Mouse (Mus musculus) adrenal gland, adult (tissue): ENCODE data around the gene Dennd4a.
"Not testable (repeated sequence)": the region's sequence is repeated elsewhere in the genome, so short reads cannot be mapped to it uniquely, and the experiment has no call there.

Experiments
- DNase-seq, 2 experiments: peaks; one replicate each; pipeline ENCODE4 v3.0.0; 2022 to 2023; ENCODE audit warnings: low spot score in 1 of 2; ENCODE audit not compliant: inconsistent age in 2 of 2

Gene Dennd4a

DNA sequence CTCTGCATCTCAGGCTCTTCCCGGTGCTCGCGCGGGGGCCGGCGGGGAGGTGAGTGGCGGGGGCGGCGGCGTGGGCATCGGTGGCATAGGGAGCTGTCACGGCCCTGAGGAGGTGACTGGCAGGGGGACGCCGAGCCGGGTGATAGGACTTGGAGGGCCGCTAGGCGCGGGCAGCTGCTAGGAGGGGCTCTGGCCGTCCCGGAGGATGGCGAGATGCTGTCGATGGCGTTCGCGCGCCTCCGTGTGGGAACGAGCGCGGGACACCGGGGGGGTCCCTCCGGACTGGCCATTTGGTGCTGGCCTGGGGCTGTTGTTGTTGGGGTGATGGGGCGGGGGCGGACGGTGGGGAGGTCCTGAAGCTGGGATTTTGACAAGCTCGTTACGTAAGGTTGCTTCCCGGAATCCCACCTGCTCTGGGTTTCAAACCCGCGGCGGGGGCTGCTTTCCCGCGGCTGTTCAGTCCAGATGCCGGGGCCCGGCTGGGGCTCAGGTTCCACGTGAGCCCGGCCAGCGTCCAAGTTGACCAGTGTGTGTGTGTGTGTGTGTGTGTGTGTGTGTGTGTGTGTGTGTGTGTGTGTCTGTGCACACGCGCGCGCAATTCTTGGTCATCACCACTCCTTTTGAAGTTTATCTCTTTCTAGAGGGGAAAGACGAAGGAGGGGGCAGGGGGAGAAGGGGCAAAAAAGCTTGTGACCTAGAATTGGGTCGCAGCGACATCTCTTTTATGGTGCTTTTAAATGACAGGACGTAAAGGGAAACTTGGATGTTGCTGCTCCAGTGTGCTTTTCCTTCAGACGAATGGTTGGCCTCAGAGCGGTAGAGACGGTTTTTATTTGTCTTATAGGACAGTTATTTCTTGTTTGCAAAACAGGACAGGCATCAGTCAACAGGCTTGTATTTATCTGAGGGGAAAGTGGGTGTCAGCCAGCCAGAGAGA is 666 bp downstream of the Dennd4a start:
- DNase-seq, result peak; percentile 69 to 88

DNA sequence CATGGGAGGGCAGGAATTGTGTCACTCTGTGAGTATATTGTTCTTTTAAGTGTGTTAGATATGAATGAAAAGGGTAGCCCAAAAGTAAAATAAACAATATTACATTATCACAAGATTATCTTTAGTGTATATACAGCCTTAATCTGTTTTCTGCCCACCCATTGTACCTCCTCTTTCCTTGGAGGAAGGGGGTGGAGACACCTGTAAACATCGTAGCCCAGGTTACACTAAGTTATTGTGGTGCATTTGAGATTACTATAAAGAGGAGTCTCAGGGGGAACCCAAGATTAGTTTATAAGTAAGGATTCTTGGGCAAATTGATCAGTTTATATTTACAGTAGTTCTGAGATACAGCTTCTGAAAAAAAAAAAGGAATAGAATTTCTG is 1.3 kb downstream of the Dennd4a start:
- DNase-seq, result no peak

DNA sequence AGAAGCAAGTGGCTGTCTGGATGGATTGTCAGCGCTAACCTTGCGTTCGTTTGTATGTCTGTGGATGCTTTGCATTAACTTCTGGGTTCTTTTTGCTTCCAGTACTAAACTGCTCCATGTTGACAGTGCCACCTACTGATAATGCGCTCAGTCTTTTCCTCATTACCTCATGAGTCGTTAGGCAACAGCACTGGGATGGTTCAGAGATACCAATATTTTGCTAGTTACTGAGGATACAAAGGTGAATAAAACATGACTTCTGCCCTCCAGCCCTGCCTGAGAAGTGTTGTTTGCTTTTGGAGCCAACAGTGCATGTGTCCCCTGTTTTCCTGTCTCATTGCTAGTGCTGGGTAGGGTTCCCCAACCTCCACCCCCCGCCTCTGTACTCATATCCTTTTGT is 3.1 kb downstream of the Dennd4a start:
- DNase-seq, result no peak

DNA sequence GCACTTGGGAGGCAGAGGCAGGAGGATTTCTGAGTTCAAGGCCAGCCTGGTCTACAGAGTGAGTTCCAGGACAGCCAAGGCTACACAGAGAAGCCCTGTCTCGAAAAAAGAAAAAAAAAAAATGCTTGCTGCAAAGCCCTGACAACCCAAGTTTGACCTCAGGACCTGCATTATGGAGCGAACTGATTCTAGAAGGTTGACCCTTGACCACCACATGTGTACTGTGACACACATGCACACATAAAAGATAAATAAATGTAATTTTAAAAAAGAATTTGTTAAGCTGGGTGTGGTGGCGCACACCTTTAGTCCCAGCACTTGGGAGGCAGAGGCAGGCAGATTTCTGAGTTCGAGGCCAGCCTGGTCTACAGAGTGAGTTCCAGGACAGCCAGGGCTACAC is 8.5 kb downstream of the Dennd4a start:
- DNase-seq, result not testable (repeated sequence)

DNA sequence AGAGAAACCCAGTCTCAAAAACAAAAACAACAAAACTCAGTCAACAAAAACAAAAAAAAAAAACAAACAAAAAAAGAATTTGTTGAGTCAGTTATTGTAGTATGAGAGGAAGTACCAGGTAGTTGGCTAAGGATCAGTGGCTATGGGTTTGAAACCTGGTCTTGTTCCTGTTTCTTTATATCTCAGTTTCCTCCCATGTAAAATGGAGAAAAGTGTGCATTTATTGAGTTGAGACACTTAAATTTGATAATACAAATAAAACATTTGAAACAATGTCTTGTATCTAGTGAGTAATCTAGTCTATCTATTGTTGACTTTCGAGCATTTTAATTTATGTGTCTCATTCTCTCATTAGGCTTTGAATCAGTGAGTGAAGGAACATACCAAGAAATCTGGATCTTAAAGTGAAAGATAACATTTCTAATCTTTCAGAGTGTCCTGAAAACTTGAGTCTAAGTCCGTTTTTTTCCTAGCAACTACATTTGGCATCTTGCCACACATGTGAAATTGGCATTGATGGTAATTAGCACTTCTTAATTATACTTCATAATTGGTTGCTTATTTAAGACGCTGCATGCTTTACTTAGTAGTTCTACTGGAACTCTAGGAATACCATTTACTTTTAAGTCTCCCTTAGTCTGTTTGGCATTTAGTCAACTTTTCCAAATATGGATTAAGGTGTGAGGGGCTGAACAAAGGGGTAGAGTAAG is 9.1 kb downstream of the Dennd4a start:
- no peak for DNase-seq

DNA sequence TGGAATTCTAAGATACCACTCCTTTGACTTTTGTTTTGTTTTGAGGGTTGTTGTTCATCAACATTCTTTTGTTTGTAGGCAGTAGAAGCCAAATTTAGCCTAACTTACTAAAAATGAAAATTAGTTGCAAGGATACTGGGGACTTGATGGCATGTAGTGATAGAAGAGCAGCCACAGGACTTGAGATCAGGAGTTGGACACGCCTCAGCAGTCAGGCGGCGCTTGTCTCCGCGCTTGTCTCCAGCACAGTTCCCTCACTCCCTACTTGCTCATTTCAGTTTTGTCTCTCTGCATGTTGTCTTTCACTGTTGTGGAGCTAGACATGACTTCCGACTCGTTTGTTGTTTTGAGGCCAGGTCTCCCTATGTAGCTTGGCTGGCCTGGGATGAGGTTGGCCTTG is 11.1 kb downstream of the Dennd4a start:
- no peak for DNase-seq

DNA sequence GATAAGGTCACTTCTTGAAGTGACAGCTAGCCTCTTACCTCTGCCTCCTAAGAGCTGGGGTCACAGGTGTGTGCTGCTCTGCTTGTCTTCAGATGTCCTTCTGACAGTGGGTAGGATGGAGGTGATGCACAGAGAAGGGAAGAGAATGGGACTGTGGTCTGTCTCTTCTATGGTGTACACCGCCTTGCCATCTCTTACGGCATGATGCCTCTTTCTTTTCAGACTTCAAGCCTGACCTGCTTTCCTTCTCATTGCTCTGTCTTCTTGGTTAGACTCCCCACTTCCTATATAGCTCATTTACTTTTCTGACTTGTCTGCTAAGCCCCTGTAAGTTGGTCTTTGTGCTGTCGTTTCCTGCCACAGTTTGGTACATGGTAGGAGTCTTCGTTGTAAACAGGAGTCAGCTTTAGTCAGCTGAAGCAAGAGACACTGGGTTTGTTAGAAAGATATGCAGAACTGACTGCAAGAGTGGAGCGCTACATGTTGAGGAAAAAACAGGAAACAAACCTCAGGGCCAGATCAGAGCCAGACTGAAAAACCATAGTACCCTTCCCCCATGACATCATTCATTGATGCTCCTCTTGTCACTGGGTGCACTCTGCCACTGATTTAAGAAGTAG is 13.4 kb downstream of the Dennd4a start:
- DNase-seq, result peak in 1 of 2 experiments; percentile 16

DNA sequence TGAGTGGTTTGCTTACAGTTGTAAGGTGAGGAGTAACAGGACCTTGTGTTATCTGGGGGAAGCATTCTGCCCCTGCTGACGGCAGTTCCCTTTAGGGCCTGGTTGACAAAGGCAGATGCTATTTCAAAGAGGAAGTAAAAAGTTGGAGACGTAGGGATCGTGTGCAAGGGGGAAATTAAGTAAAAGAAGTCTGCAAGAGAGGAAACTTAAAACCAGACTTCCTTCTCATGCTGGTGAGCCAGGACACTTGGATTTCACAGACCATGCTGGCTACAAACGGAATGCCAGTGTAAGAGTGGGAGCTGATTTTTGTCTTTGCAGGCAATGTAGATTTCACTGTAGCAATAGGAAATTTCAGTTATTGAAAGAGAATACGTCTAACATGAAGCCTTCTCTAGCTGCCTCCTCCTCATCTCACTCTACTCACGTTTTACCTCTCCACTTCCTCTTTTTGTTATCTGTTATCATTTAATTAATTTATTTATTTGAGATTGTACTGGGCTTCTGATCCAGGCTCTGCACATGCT is 19.0 kb downstream of the Dennd4a start:
- DNase-seq, result no peak

DNA sequence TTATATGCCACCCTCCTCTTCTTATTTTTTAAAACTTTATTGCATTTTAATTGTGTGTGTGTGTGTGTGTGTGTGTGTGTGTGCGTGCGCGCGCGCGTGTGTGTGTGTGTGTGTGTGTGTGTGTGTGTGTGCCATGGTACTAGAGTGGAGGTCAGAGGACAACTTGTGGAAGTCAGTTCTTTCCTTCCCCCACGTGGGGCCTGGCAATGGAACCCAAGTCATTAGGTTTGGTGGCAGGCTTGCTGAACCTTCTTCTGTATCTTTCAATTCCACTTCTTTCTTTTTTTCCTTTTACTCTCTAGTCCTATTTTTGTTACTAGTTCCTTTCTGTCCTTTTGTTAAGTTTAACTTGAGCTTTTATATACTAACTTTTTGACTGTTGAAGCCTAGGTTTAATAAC is 19.5 kb downstream of the Dennd4a start:
- DNase-seq, result no peak

DNA sequence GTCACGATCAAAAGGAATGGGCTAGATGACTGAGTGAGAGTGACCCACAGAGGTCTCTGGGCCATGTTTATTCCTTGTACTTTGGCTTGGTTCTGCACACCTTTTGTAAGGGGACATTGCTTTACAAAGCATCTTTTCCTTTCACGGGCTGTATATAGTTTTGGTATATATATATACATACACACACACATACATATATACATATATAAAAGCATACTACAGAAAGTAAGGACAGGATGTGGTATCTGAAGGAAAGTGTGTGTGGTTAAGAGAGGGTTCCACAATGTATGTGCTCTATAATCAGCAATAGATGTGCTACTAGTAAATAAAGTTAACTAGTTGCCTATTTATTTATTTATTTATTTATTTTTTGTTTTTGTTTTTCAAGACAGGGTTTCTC is 20.6 kb downstream of the Dennd4a start:
- no peak for DNase-seq

DNA sequence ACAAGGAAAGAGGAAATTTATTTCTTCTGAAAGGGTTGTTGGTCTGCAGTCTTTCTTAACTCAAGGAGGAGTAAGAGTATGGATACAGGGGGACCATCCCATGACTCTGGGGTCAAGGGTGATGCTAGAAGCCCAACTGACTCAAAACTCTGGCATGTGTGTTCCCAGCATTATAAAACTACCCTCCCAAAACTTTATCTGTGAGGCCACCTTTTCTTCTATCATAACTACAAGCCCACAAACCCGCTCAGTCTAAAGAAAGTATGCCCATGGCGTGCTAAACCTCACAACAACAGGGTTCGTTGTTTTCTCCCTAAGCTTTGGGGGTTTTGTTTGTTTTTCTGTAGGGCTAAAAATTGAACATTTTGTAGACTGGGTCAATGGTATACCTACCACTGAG is 23.3 kb downstream of the Dennd4a start:
- DNase-seq, result no peak

DNA sequence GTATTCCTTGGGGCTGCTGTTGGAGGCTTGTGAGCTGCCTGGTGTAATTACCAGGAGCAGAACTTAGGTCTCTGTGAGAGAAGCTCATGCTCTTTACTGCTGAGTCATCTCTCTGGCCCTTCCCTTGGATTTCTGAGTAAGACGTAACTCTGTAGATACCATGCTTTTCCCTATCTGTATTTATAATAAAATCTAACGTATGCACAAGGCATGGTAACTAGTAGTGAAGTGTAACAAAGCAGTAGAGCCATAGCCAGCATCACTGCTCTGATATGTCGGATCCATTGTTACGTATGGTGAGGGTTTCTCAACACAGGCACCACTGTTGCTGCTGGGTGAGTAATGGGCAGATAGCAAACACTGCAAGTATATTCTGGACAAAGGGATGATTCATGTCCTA is 34.2 kb downstream of the Dennd4a start:
- no peak for DNase-seq

DNA sequence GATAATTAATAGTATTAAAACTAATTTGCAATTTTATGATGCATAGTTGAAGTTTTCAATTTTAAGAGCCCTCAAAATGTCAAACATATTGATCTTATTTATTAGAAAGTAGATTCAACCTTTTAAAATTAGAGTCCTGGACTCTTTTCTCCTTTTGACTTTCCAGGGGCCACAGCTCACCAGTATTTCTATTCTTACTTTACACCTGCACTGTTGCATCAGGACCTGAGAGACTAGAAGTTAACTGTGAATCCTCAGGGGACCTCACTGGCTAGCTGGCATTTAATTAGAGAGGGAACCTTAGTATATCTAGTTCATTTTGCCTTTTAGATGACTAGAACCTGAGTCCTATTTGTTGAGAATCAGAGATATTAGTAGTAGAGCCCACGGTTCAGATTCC is 38.4 kb downstream of the Dennd4a start:
- DNase-seq, result no peak

DNA sequence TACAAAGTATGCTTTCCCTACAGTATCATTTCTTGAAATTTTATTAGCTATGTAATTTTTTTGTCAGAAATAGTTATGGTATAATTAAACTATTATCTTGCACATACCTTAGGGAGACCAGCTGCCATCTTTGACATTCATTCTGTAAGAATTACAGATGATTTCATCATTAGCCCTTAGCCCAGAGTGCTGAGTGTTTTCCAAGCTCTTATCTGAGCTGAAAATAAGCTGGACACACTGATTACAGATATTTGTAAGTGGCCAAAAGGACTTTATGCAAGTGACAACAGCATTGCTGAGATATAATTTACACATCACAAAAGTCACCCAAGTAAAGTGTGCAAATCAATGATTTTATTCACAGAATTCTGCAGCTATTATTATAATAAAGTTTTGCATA is 48.9 kb downstream of the Dennd4a start:
- no peak for DNase-seq

DNA sequence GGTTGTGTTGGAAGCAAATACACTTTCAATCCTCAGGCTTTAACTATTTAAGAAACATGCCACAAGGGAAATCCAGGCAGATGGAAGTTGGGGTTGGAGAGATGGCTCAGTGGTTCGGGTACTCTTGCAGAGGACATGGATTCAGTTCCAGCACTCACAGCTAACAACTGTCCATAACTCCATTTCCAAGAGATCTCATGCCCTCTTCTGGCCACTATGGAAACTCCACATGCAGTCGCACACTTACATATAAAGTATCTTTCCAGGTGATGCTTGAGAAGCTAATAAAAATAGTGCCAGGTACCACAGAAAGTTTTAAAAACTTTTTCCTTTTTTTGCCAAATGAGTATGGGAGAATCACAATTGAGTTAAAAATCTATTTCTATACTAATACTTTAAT is 51.5 kb downstream of the Dennd4a start:
- DNase-seq, result peak in 1 of 2 experiments; percentile 40

DNA sequence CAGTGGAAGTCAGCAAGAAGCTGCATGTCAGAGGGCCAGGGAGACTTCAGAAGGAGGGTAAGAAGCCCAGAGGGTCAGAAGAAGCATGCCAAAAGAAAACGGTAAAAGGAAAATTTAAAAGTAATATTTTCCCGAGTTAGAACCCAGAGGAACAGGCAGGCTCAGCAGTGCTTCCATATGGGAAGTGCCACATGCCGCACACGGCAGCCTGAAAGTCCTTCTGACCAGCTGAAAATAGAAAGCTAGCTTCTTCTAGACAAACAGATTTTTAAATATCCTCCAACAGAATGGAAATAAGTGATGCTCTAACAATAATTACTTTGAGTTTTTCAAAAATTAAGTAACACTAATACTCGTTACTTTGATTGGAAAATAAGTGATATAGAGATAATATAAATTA is 74.9 kb downstream of the Dennd4a start:
- no peak for DNase-seq

DNA sequence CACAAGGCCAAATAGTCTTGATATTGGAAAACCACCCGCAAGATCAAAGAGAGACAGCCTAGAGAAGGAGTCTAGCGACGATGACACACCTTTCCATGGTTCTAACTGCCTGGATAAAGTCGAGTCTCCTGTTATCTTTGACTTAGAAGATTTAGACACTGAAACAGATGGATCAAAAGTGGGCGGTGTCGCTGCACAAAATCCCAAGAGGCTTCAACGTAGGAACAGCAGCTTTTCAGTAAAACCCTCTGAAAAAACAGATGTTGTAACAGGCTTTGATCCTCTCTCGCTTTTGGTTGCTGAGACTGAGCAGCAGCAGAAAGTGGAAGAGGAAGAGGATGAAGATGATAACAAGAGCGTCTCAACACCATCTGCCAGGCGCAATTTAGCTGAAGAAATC is 85.5 kb downstream of the Dennd4a start:
- DNase-seq, result no peak

DNA sequence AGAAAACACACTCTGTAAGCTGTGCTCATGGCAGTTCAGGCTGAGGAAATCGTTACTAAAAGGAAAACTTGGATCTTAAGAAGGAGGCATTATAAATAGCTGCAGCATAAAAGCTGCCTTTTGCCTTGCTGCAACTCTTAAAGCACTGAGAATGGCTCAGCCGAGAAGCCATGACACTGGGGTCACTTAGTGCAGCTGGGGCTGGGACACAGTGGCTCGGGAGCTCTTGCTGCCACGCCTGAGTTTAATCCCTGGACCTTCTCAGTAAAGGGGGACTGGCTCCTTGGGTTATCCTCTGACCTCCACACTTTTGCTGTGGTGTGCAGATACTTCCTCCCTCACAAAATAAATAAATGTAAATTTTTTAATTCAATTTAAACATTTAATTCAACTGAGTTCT is 91.7 kb downstream of the Dennd4a start:
- no peak for DNase-seq

DNA sequence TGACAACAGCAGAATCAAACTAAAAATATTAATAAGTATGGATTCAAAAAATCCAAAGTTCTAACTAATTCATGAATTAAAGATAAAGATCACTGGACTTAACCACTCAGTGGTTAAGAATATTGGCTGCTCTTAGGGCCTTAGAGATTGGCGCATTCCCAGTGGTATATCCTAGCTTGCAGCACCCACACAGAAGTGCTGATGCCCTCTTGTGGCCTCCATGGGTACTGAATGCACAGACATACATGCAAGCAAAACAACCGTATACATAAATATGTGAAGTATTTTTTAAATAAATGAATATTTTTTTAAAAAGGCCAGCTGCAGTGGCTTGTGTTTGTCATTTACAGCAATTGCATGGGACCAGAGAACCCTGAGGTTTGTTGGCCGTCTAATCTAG is 92.2 kb downstream of the Dennd4a start:
- peak; percentile 59 to 88 for DNase-seq

DNA sequence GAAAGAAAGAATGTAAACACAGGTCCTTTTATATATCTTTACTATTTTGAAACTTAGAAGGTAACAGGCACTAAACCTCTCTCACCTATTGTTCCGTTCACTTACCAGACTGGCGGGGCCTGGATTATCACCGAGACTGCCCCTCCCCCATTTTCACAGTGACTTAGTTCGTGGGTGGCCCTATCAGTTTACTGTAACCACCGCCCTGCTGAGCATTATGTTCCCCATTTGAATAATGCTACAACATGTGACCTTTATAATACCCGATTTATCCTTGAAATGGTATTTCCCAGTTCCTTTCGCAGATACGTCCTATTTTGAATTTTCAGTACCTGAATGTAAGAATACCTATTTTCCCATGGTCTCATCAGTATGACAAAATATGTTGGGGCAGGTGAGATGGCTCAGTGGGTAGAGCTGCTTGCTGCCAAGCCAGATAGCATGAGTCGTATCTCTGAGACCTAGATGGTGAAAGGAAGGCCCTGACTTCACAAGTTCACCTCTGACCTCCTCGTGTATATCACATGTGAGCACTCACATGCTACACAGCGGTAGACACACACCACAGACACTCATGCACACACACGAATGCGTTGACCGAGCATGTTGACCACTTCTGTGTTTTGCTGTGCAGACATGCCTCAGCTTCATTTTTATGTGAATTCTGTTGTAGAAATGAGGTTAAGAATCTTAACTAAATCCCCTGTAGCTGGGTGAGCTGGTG is 93.9 kb downstream of the Dennd4a start:
- DNase-seq, result no peak

DNA sequence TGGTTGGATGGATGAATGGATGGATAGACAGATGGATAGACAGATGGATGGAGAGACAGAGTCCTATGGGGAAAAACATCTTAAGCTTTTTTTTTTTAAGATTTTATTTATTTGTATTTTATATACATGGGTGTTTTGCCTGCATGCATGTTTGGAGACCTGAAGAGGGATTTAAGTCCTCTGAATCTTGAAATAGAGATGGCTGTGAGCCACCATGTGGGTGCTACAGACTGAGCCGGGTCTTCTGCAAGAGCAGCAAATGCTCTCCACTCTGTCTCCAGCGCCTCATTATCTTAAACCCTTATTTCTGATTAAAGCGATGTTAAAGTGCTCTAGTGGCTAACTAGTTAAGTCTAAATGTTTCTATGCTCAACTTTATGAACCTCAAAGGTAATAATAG is 96.3 kb downstream of the Dennd4a start:
- DNase-seq, result no peak
